Mouse (Mus musculus) limb, embryonic 15.5 days (tissue): Measurements from ENCODE around the gene Usp32. TPM values are rescaled to one million over a fixed set of nuclear protein-coding genes. Genes with fewer than 3 reads are reported as not detected.

Source experiments
- ATAC-seq: fragments of 200-750 bp; cut with Nextera tagmentation; 2 replicates; pipeline ENCODE4 v1.8.0; 2017; ENCODE audit warnings: low read depth, moderate TSS enrichment; ENCODE audit not compliant: insufficient number of reproducible peaks, low FRiP score, low TSS enrichment
- H3K27ac ChIP-seq: fragments of 300-500 bp; sonication (generic); 2 replicates; pipeline ENCODE4 v1.5.1; 2015; ENCODE audit warnings: moderate library complexity, mild to moderate bottlenecking, inconsistent platforms
- H3K27me3 ChIP-seq: fragments of 300-500 bp; sonication (generic); 2 replicates; pipeline ENCODE4 v1.6.1; 2015; ENCODE audit warnings: inconsistent platforms
- H3K36me3 ChIP-seq: fragments of 300-500 bp; sonication (generic); 2 replicates; pipeline ENCODE4 v1.6.1; 2015; ENCODE audit warnings: inconsistent platforms
- H3K4me1 ChIP-seq: fragments of 300-500 bp; sonication (generic); 2 replicates; pipeline ENCODE4 v1.6.1; 2015; ENCODE audit warnings: inconsistent platforms
- H3K4me2 ChIP-seq: fragments of 300-500 bp; sonication (generic); 2 replicates; pipeline ENCODE4 v1.6.1; 2015; ENCODE audit warnings: mild to moderate bottlenecking, inconsistent platforms
- H3K4me3 ChIP-seq: fragments of 300-500 bp; sonication (generic); 2 replicates; pipeline ENCODE4 v1.5.1; 2015; ENCODE audit warnings: mild to moderate bottlenecking, inconsistent platforms
- H3K9ac ChIP-seq: fragments of 300-500 bp; sonication (generic); 2 replicates; pipeline ENCODE4 v1.6.1; 2015; ENCODE audit warnings: inconsistent platforms
- H3K9me3 ChIP-seq: fragments of 300-500 bp; sonication (generic); 2 replicates; pipeline ENCODE4 v1.6.1; 2016; ENCODE audit warnings: inconsistent platforms
- WGBS: fragments of 180-500 bp; shearing (Covaris S2); methylation state at CpG from one replicate; pipeline ENCODE4 v1.1.7; 2015; 5-methylcytosine and 5-hydroxymethylcytosine counted together
- polyA plus RNA-seq: library from polyadenylated mRNA; unstranded; fragments of >200 nt; fragmentation: Nextera tagmentation; extraction: Ambion mirVana; gene quantifications from 2 replicates; pipeline ENCODE4 v1.2.1, GENCODE M21; 2015

Usp32 gene
- polyA plus RNA-seq, 1 experiment from 2014 or later, result 3.8 TPM

DNA sequence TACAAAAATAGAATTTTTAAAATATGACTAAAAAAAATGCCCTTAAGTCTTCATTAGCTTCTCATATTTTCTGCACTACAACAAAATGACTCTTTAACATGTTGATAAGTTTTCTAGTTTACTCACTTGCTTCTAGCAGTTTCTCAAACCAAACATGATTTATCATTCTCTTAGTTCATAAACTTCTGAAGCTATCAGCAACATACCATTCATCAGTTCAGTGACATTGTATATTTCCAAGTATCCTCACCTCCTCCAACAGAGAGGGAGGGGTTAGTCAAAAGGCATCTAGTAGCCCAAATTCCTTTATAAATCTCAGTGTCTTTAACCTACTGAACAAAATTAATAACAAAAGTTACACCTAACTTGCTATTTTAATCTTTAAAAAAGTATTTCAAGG lies 22.8 kb downstream of the Usp32 start:
- no peak overlapping the region for H3K4me3 ChIP-seq
- no peaks in the 10 kb centered on the region for H3K36me3 ChIP-seq
- no peaks in the 10 kb centered on the region for H3K4me1 ChIP-seq
- H3K9me3 ChIP-seq, result no peaks in the 10 kb centered on the region
- H3K4me2 ChIP-seq, result no peak overlapping the region
- ATAC-seq, result no peak
- no peak overlapping the region for H3K27ac ChIP-seq
- no peak overlapping the region for H3K9ac ChIP-seq
- H3K27me3 ChIP-seq, result no peaks in the 10 kb centered on the region

GRCm38 (mm10) chr11:85116084-85116844 lies 23.7 kb downstream of the Usp32 start:
- no peak for ATAC-seq
- Histone ChIP-seq H3K36me3 (no peaks in the 10 kb centered on the region), H3K9ac (no peak overlapping the region), H3K4me1 (no peaks in the 10 kb centered on the region), H3K27ac (no peak overlapping the region), H3K4me2 (no peak overlapping the region), H3K27me3 (no peaks in the 10 kb centered on the region), H3K9me3 (no peaks in the 10 kb centered on the region), H3K4me3 (no peak overlapping the region)
- WGBS, result 90% methylated on average over 3 of the region's 3 CpGs

DNA sequence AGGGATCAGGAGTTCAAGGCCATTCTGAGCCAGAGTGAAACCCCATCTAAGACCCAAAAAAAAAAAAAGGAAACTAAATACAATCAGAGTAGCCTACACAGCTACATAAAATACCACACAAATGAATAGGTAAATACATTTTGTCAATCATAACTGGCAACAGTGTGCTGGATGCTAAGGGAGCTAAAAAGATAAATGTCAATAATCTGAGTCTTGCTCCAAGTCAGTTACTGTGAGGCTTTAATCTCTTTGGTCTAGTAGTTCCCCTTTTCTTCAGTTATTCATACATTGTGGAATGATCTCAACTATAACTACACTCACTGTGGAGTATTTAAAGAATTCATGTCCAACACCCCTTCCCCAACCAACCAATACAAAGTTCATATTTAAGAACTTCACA lies 30.0 kb downstream of the Usp32 start:
- ATAC-seq, result no peak
- H3K4me1 ChIP-seq, result no peaks in the 10 kb centered on the region
- no peak overlapping the region for H3K4me2 ChIP-seq
- H3K9me3 ChIP-seq, result no peaks in the 10 kb centered on the region
- H3K9ac ChIP-seq, result no peak overlapping the region
- H3K27me3 ChIP-seq, result no peaks in the 10 kb centered on the region
- H3K4me3 ChIP-seq, result no peak overlapping the region
- H3K27ac ChIP-seq, result no peak overlapping the region
- peaks cover 5% of the 10 kb centered on the region; the same call in 1 of the 2 replicates for H3K36me3 ChIP-seq

GRCm38 (mm10) chr11:85107217-85107616 lies 32.7 kb downstream of the Usp32 start:
- no peak overlapping the region for H3K4me2 ChIP-seq
- no peaks in the 10 kb centered on the region for H3K9me3 ChIP-seq
- no peak overlapping the region for H3K9ac ChIP-seq
- no peaks in the 10 kb centered on the region for H3K27me3 ChIP-seq
- no peak overlapping the region for H3K4me3 ChIP-seq
- H3K4me1 ChIP-seq, result no peaks in the 10 kb centered on the region
- no peak overlapping the region for H3K27ac ChIP-seq
- peaks cover 7% of the 10 kb centered on the region; the same call in 1 of the 2 replicates for H3K36me3 ChIP-seq
- ATAC-seq, result no peak
- 90% methylated on average over 3 of the region's 3 CpGs for WGBS

- no peak overlapping the region for H3K4me3 ChIP-seq
- H3K4me1 ChIP-seq, result no peaks in the 10 kb centered on the region
- no peak overlapping the region for H3K4me2 ChIP-seq
- no peaks in the 10 kb centered on the region for H3K9me3 ChIP-seq
- H3K9ac ChIP-seq, result no peak overlapping the region
- no peaks in the 10 kb centered on the region for H3K27me3 ChIP-seq
- H3K27ac ChIP-seq, result no peak overlapping the region
- peaks cover 3% of the 10 kb centered on the region; the same call in 1 of the 2 replicates for H3K36me3 ChIP-seq
- ATAC-seq, result no peak
- 91% methylated on average over 2 of the region's 2 CpGs for WGBS
Observed at GRCm38 (mm10) chr11:85105836-85106235, 34.1 kb downstream of the Usp32 start.

DNA sequence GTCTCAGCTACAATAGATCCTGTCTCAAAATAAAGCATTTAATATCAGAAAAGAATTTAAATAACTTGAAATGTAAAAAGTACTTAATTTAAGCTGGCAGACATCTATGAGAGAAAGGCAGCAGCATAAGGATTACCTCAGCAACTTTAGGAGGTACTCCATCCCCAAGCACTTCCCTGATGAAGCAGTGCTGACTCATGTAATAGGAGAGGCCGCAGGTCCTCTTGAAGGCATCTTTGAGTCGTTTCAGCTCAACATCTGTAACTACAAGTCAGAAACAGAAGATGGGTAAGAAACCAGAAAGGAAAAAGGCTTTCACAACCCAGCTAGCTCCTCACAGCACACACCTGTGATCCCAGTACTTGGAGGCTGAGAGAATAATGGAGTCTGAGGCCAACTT lies 36.2 kb downstream of the Usp32 start:
- WGBS, result 55% methylated on average over 2 of the region's 2 CpGs
- H3K36me3 ChIP-seq, result 0 out of 2 replicates have a peak, but pooled peaks cover 3% of the 10 kb centered on the region
- H3K4me3 ChIP-seq, result no peak overlapping the region
- ATAC-seq, result no peak
- H3K27ac ChIP-seq, result no peak overlapping the region
- H3K4me1 ChIP-seq, result no peaks in the 10 kb centered on the region
- no peaks in the 10 kb centered on the region for H3K9me3 ChIP-seq
- no peak overlapping the region for H3K4me2 ChIP-seq
- no peak overlapping the region for H3K9ac ChIP-seq
- H3K27me3 ChIP-seq, result no peaks in the 10 kb centered on the region

DNA sequence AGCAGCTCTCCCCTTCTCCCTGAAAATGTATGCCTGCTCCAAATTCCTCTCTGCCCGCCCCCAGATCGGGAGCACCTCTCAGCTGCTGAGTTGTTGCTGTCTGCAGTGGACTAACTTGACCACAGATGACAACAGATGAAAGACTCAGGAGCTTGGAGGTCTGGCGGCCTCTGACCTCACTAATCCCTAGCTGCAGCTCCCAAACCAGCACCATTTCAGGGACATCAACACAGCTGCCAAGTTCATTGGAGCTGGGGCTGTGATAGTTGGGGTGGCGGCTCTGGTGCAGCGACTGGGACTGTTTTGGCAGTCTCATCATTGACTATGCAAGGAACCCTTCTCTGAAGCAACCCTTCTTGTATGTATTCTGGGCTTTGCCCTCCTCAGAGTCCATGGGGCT lies 44.8 kb downstream of the Usp32 start:
- Histone ChIP-seq H3K27me3 (no peaks in the 10 kb centered on the region), H3K4me3 (no peak overlapping the region), H3K4me1 (no peaks in the 10 kb centered on the region), H3K9me3 (no peaks in the 10 kb centered on the region), H3K9ac (no peak overlapping the region), H3K27ac (no peak overlapping the region), H3K4me2 (no peak overlapping the region), H3K36me3 (no peaks in the 10 kb centered on the region)
- 57% methylated on average over 5 of the region's 5 CpGs for WGBS
- ATAC-seq, result no peak

DNA sequence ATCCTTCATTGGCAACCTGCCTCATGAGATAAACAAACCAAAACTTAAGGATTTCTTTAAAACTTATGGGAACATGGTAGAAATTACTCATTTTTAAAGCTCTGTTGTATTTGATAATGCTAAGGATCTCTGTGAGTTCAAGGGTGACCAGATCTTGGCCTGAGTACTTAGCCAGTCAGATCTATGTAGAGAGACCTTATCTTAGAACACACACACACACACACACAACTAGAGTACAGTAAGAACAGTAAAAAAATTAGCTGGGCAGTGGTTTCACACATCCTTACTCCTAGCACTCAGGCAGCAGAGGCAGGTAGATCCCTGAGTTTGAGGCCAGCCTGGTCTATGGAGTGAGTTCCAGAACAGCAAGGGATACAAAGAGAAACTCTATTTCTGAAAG lies 53.7 kb downstream of the Usp32 start:
- H3K27ac ChIP-seq, result no peak overlapping the region
- no peak overlapping the region for H3K9ac ChIP-seq
- H3K4me2 ChIP-seq, result no peak overlapping the region
- H3K4me1 ChIP-seq, result no peaks in the 10 kb centered on the region
- H3K36me3 ChIP-seq, result no peaks in the 10 kb centered on the region
- no peaks in the 10 kb centered on the region for H3K9me3 ChIP-seq
- H3K27me3 ChIP-seq, result no peaks in the 10 kb centered on the region
- no peak overlapping the region for H3K4me3 ChIP-seq
- ATAC-seq, result no peak

DNA sequence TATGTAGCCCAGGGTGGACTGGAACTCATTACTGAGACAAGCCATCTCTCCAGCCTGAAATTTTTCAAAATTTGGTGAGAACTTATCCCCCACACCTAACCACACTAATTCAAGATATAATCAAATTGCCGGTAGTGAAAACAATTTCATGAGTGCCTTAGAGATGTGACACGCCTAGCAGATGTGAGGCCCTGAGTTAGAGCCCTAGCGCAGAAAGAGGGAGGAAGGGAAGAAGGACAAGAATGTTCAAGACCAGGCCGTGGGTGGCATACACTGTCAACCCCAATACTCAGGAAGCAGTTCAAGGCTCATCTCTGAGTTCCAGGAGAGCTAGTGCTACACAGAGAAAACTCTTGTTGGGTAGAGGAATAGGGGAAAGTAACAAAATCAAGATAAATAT lies 72.1 kb downstream of the Usp32 start:
- Histone ChIP-seq H3K4me1 (no peaks in the 10 kb centered on the region), H3K36me3 (0 out of 2 replicates have a peak, but pooled peaks cover 7% of the 10 kb centered on the region), H3K27ac (no peak overlapping the region), H3K4me2 (no peak overlapping the region), H3K9ac (no peak overlapping the region), H3K9me3 (no peaks in the 10 kb centered on the region), H3K4me3 (no peak overlapping the region), H3K27me3 (no peaks in the 10 kb centered on the region)
- ATAC-seq, result no peak
- WGBS, result 96% methylated on average over 4 of the region's 4 CpGs

GRCm38 (mm10) chr11:85058562-85058961 lies 81.4 kb downstream of the Usp32 start:
- ATAC-seq, result no peak
- Histone ChIP-seq H3K9me3 (no peaks in the 10 kb centered on the region), H3K4me3 (no peak overlapping the region), H3K36me3 (no peaks in the 10 kb centered on the region), H3K4me2 (no peak overlapping the region), H3K4me1 (no peaks in the 10 kb centered on the region), H3K27me3 (no peaks in the 10 kb centered on the region), H3K27ac (no peak overlapping the region), H3K9ac (no peak overlapping the region)
- whole genome bisulfite sequencing, result 91% methylated on average over 4 of the region's 4 CpGs

DNA sequence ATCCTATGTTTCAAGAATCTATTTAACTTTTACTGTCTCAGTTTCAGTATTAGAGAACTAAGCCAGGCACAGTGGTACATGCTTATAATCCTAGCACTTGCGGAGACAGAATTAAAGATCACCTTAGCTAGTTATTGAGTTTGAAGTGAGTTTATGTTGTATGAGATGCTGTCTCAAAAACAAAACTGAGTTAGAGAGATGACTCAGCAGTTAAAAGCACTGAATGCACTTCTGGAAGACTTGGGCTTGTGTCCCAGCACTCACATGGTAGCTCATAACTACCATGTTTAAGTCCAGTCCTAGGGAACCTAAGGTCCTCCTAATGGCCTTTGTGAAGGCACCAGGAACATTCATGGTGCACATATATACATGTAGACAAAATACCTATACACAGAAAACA lies 82.4 kb downstream of the Usp32 start:
- no peak overlapping the region for H3K4me3 ChIP-seq
- 91% methylated on average over 1 of the region's 1 CpGs for WGBS
- no peaks in the 10 kb centered on the region for H3K9me3 ChIP-seq
- no peak overlapping the region for H3K4me2 ChIP-seq
- H3K4me1 ChIP-seq, result no peaks in the 10 kb centered on the region
- H3K36me3 ChIP-seq, result no peaks in the 10 kb centered on the region
- no peak overlapping the region for H3K27ac ChIP-seq
- no peak for ATAC-seq
- H3K9ac ChIP-seq, result no peak overlapping the region
- no peaks in the 10 kb centered on the region for H3K27me3 ChIP-seq

GRCm38 (mm10) chr11:85056901-85057300 lies 83.1 kb downstream of the Usp32 start:
- Histone ChIP-seq H3K4me3 (no peak overlapping the region), H3K4me2 (no peak overlapping the region), H3K27me3 (no peaks in the 10 kb centered on the region), H3K27ac (no peak overlapping the region), H3K9me3 (no peaks in the 10 kb centered on the region), H3K9ac (no peak overlapping the region), H3K4me1 (no peaks in the 10 kb centered on the region), H3K36me3 (no peaks in the 10 kb centered on the region)
- no peak for ATAC-seq
- 75% methylated on average over 5 of the region's 5 CpGs for WGBS

GRCm38 (mm10) chr11:85055561-85055960 lies 84.4 kb downstream of the Usp32 start:
- Histone ChIP-seq H3K36me3 (no peaks in the 10 kb centered on the region), H3K9me3 (no peaks in the 10 kb centered on the region), H3K27ac (no peak overlapping the region), H3K27me3 (no peaks in the 10 kb centered on the region), H3K4me2 (no peak overlapping the region), H3K4me3 (no peak overlapping the region), H3K9ac (no peak overlapping the region), H3K4me1 (no peaks in the 10 kb centered on the region)
- WGBS, result 91% methylated on average over 2 of the region's 2 CpGs
- no peak for ATAC-seq
